Mouse (Mus musculus) subcutaneous adipose tissue, adult 2 months (tissue): ENCODE results near the gene Spindoc. TPM values are rescaled to one million over a fixed set of nuclear protein-coding genes. Genes with fewer than 3 reads are reported as not detected.

Experiments used
- polyA plus RNA-seq: library from polyadenylated mRNA; depleted of rRNA; stranded (reverse); fragments of >200 nt; gene quantifications from 2 replicates; pipeline ENCODE4 v1.2.3, GENCODE M21; 2012; ENCODE audit warnings: low replicate concordance; rRNA removed

The Spindoc gene
- 17.4 and 27.2 TPM in 2 replicates for polyA plus RNA-seq

GRCm38 (mm10) chr19:7382903-7383865 lies at the start of gene Spindoc:
TSS of gene Spindoc (minus strand) at chr19:7382994.

GRCm38 (mm10) chr19:7416834-7417735 lies 34.3 kb upstream of the Spindoc start, which contains the start of gene 2700081O15Rik:
TSS of gene 2700081O15Rik (plus strand) at chr19:7417625.

GRCm38 (mm10) chr19:7341512-7342397 lies 41.0 kb downstream of the Spindoc start, which contains the start of gene Mark2:
TSS of gene Mark2 (minus strand) at chr19:7341860.

Other genes with a start within 250 kb of the Spindoc start
- gene Otub1, start 176.7 kb downstream of the Spindoc start, polyA plus RNA-seq: 104 and 133 TPM in 2 replicates
- 1,853 and 2,406 TPM in 2 replicates for gene Cox8a, start 165.4 kb downstream of the Spindoc start, polyA plus RNA-seq
- gene Naa40, start 141.8 kb downstream of the Spindoc start, polyA plus RNA-seq: 22.4 and 33.9 TPM in 2 replicates
- gene Rcor2, start 115.7 kb downstream of the Spindoc start, polyA plus RNA-seq: 13.1 and 16.7 TPM in 2 replicates
- gene Mark2, start 41.1 kb downstream of the Spindoc start, polyA plus RNA-seq: 58.0 and 85.6 TPM in 2 replicates
- 38.2 and 70.4 TPM in 2 replicates for gene 2700081O15Rik, start 34.6 kb upstream of the Spindoc start, polyA plus RNA-seq
- gene Rtn3, start 100.3 kb upstream of the Spindoc start, polyA plus RNA-seq: 121 and 206 TPM in 2 replicates
- 40.7 and 44.2 TPM in 2 replicates for gene Atl3, start 111.0 kb upstream of the Spindoc start, polyA plus RNA-seq
- 90.9 and 381 TPM in 2 replicates for gene Pla2g16, start 174.5 kb upstream of the Spindoc start, polyA plus RNA-seq
- 57.4 and 110 TPM in 2 replicates for gene Lgals12, start 224.2 kb upstream of the Spindoc start, polyA plus RNA-seq
- 0.24 and 0.56 TPM in 2 replicates for gene Hrasls5, start 229.5 kb upstream of the Spindoc start, polyA plus RNA-seq